Mouse (Mus musculus) right cerebral cortex, postnatal 10 days (tissue): ENCODE results near the gene Gm20920.
"Not testable (repeated sequence)": the region's sequence is repeated elsewhere in the genome, so short reads cannot be mapped to it uniquely, and the experiment has no call there.

Experiments
- DNase-seq, 2 experiments: peaks; one replicate each; pipeline ENCODE4 v3.0.0; 2021; ENCODE audit warnings: low spot score in 2 of 2

The Gm20920 gene

GRCm38 (mm10) chrY:51851820-51852219 lies at the start of gene Gm20920:
Gene Gm20920, plus strand, starts transcription at chrY:51852120.
- not testable (repeated sequence) for DNase-seq
